Mouse (Mus musculus) midbrain, embryonic 16.5 days (tissue): ENCODE results near the gene Gm5148. TPM values are rescaled to one million over a fixed set of nuclear protein-coding genes. Genes with fewer than 3 reads are reported as not detected.

Source experiments
- ATAC-seq: fragments of 200-750 bp; cut with Nextera tagmentation; 2 replicates; pipeline ENCODE4 v1.8.0; 2017; ENCODE audit warnings: moderate TSS enrichment
- H3K27ac ChIP-seq: fragments of 300-500 bp; sonication (generic); 2 replicates; pipeline ENCODE4 v1.5.1; 2014; ENCODE audit warnings: mild to moderate bottlenecking, low read length, mixed read lengths
- H3K27me3 ChIP-seq: fragments of 300-500 bp; sonication (generic); 2 replicates; pipeline ENCODE4 v1.6.1; 2014; ENCODE audit warnings: low read depth, low read length, mixed read lengths; ENCODE audit not compliant: control insufficient read depth, insufficient read depth
- H3K36me3 ChIP-seq: fragments of 300-500 bp; sonication (generic); 2 replicates; pipeline ENCODE4 v1.6.1; 2014; ENCODE audit warnings: mild to moderate bottlenecking, low read length, moderate library complexity, mixed read lengths; ENCODE audit not compliant: control insufficient read depth, insufficient read depth
- H3K4me1 ChIP-seq: fragments of 300-500 bp; sonication (generic); 2 replicates; pipeline ENCODE4 v1.6.1; 2014; ENCODE audit warnings: mild to moderate bottlenecking, low read length, mixed read lengths; ENCODE audit not compliant: control insufficient read depth, insufficient read depth
- H3K4me2 ChIP-seq: fragments of 300-500 bp; sonication (generic); 2 replicates; pipeline ENCODE4 v1.6.1; 2014; ENCODE audit warnings: mild to moderate bottlenecking, low read length, mixed read lengths
- H3K4me3 ChIP-seq: fragments of 300-500 bp; sonication (generic); 2 replicates; pipeline ENCODE4 v1.5.1; 2014; ENCODE audit warnings: low read depth, mild to moderate bottlenecking, low read length, moderate library complexity, mixed read lengths
- H3K9ac ChIP-seq: fragments of 300-500 bp; sonication (generic); 2 replicates; pipeline ENCODE4 v1.6.1; 2014; ENCODE audit warnings: low read depth, low read length, mixed read lengths
- H3K9me3 ChIP-seq: fragments of 300-500 bp; sonication (generic); replicated peaks from 2 replicates; pipeline ENCODE4 v1.6.1; 2014; ENCODE audit warnings: mild to moderate bottlenecking, low read length, mixed read lengths; ENCODE audit not compliant: control insufficient read depth, poor library complexity, severe bottlenecking
- WGBS: fragments of 180-500 bp; shearing (Covaris S2); extraction: QIAGEN DNeasy Blood & Tissue Kit; methylation state at CpG from one replicate; pipeline ENCODE4 v1.1.7; 2014; 5-methylcytosine and 5-hydroxymethylcytosine counted together
- polyA plus RNA-seq: library from polyadenylated mRNA; unstranded; fragments of >200 nt; fragmentation: Nextera tagmentation; extraction: Ambion mirVana; gene quantifications from 2 replicates; pipeline ENCODE4 v1.2.1, GENCODE M21; 2015

The Gm5148 gene
- polyA plus RNA-seq, 1 experiment from 2014 or later: 16.2 TPM

GRCm38 (mm10) chr3:37687158-37687980 lies 36.9 kb downstream of the Gm5148 start:
- ATAC-seq: peak; percentile 66
- Histone ChIP-seq H3K9ac (peak overlapping the region; percentile 58), H3K4me1 (no peaks in the 10 kb centered on the region), H3K27ac (no peak overlapping the region), H3K4me2 (peak overlapping the region; percentile 69), H3K4me3 (peak overlapping the region; percentile 36), H3K27me3 (no peaks in the 10 kb centered on the region; the same call in none of the 2 replicates), H3K36me3 (no peaks in the 10 kb centered on the region), H3K9me3 (no peaks in the 10 kb centered on the region)
- 28% methylated on average over 28 of the region's 28 CpGs for WGBS

GRCm38 (mm10) chr3:37686751-37687150 lies 37.5 kb downstream of the Gm5148 start:
- H3K27me3 ChIP-seq: no peaks in the 10 kb centered on the region; the same call in none of the 2 replicates
- no peaks in the 10 kb centered on the region for H3K4me1 ChIP-seq
- peak overlapping the region; percentile 69 for H3K4me2 ChIP-seq
- peak overlapping the region; percentile 36 for H3K4me3 ChIP-seq
- no peaks in the 10 kb centered on the region for H3K36me3 ChIP-seq
- H3K9me3 ChIP-seq: no peaks in the 10 kb centered on the region
- ATAC-seq: peak; percentile 33; the same call in 1 of the 2 replicates
- 17% methylated on average over 6 of the region's 6 CpGs for WGBS
- no peak overlapping the region for H3K27ac ChIP-seq
- H3K9ac ChIP-seq: peak overlapping the region; percentile 58

GRCm38 (mm10) chr3:37686219-37686618 lies 38.1 kb downstream of the Gm5148 start:
- H3K27ac ChIP-seq: no peak overlapping the region
- no peaks in the 10 kb centered on the region for H3K4me1 ChIP-seq
- no peaks in the 10 kb centered on the region; the same call in none of the 2 replicates for H3K27me3 ChIP-seq
- no peak overlapping the region for H3K4me3 ChIP-seq
- ATAC-seq: no peak
- H3K4me2 ChIP-seq: no peak overlapping the region
- no peak overlapping the region for H3K9ac ChIP-seq
- 53% methylated on average over 7 of the region's 7 CpGs for WGBS
- H3K36me3 ChIP-seq: no peaks in the 10 kb centered on the region
- H3K9me3 ChIP-seq: no peaks in the 10 kb centered on the region

GRCm38 (mm10) chr3:37676291-37676690 lies 48.0 kb downstream of the Gm5148 start:
- Histone ChIP-seq H3K9me3 (no peaks in the 10 kb centered on the region), H3K4me3 (no peak overlapping the region), H3K36me3 (no peaks in the 10 kb centered on the region), H3K4me2 (no peak overlapping the region), H3K9ac (no peak overlapping the region), H3K27me3 (peaks cover under 1% of the 10 kb centered on the region; the same call in 1 of the 2 replicates), H3K4me1 (peaks cover 20% of the 10 kb centered on the region), H3K27ac (no peak overlapping the region)
- WGBS: 72% methylated on average over 8 of the region's 8 CpGs
- no peak for ATAC-seq

GRCm38 (mm10) chr3:37675056-37675525 lies 49.2 kb downstream of the Gm5148 start:
- Histone ChIP-seq H3K4me3 (no peak overlapping the region), H3K27me3 (peaks cover 7% of the 10 kb centered on the region), H3K27ac (no peak overlapping the region), H3K36me3 (no peaks in the 10 kb centered on the region), H3K4me2 (no peak overlapping the region), H3K9me3 (no peaks in the 10 kb centered on the region), H3K9ac (no peak overlapping the region), H3K4me1 (peaks cover 20% of the 10 kb centered on the region)
- ATAC-seq: no peak
- WGBS: 87% methylated on average over 11 of the region's 11 CpGs

GRCm38 (mm10) chr3:37673513-37674261 lies 50.6 kb downstream of the Gm5148 start:
- Histone ChIP-seq H3K4me3 (no peak overlapping the region), H3K4me2 (peak overlapping the region; percentile 17; the same call in 1 of the 2 replicates), H3K9me3 (peaks cover 10% of the 10 kb centered on the region), H3K27ac (no peak overlapping the region), H3K4me1 (peaks cover 20% of the 10 kb centered on the region), H3K9ac (no peak overlapping the region), H3K36me3 (no peaks in the 10 kb centered on the region), H3K27me3 (peaks cover 7% of the 10 kb centered on the region)
- ATAC-seq: peak; percentile 79
- 26% methylated on average over 13 of the region's 13 CpGs for whole genome bisulfite sequencing

GRCm38 (mm10) chr3:37672266-37673040 lies 51.8 kb downstream of the Gm5148 start:
- 5% methylated on average over 15 of the region's 15 CpGs for WGBS
- Histone ChIP-seq H3K27me3 (peaks cover 7% of the 10 kb centered on the region), H3K4me2 (no peak overlapping the region), H3K9me3 (peaks cover 11% of the 10 kb centered on the region), H3K27ac (no peak overlapping the region), H3K36me3 (no peaks in the 10 kb centered on the region), H3K4me3 (no peak overlapping the region), H3K4me1 (peaks cover 20% of the 10 kb centered on the region), H3K9ac (no peak overlapping the region)
- ATAC-seq: no peak

GRCm38 (mm10) chr3:37669100-37669499 lies 55.2 kb downstream of the Gm5148 start:
- ATAC-seq: no peak
- WGBS: 97% methylated on average over 20 of the region's 20 CpGs

More at GRCm38 (mm10) chr3:37669100-37669499, 55.2 kb downstream of the Gm5148 start:
- H3K9me3 ChIP-seq: peaks cover 11% of the 10 kb centered on the region
- H3K9ac ChIP-seq: no peak overlapping the region
- H3K4me1 ChIP-seq: peaks cover 20% of the 10 kb centered on the region
- no peaks in the 10 kb centered on the region for H3K36me3 ChIP-seq
- H3K27me3 ChIP-seq: peaks cover 7% of the 10 kb centered on the region
- H3K4me3 ChIP-seq: no peak overlapping the region
- no peak overlapping the region for H3K27ac ChIP-seq
- H3K4me2 ChIP-seq: no peak overlapping the region
